Mouse (Mus musculus): ENCODE data around the gene Smyd3. TPM values are rescaled to one million over a fixed set of nuclear protein-coding genes. Genes with fewer than 3 reads are reported as not detected.

Gene Smyd3
- polyA plus RNA-seq, 1 experiment: 9.6 TPM

GRCm38 (mm10) chr1:179218061-179218460, 299.8 kb downstream of the Smyd3 start:
- 0 out of 2 replicates have a peak, but pooled peaks cover 2% of the 10 kb centered on the region for H3K4me1 ChIP-seq (replicated peaks; ENCODE audit: control insufficient read depth, insufficient read depth, low read length)
- no peaks in the 10 kb centered on the region for H3K36me3 ChIP-seq (ENCODE audit: control insufficient read depth, insufficient read depth, low read length)
- WGBS: 17% methylated on average over 5 of the region's 5 CpGs
- no peak for TF ChIP-seq CTCF (IDR thresholded peaks at IDR 0.05; ENCODE audit: borderline replicate concordance, control insufficient read depth, extremely low read depth, insufficient read depth, low read length, poor library complexity)
- TF ChIP-seq POLR2A (IDR thresholded peaks at IDR 0.05; ENCODE audit: control insufficient read depth, extremely low read depth, insufficient read depth, low read length, poor library complexity): no peak
- DNase-seq: no peak
- H3K27ac ChIP-seq (ENCODE audit: control insufficient read depth, insufficient read depth, low read length): no peak overlapping the region
- no peak overlapping the region for H3K4me3 ChIP-seq (ENCODE audit: control insufficient read depth, insufficient read depth, low read length)
- no peaks in the 10 kb centered on the region for H3K27me3 ChIP-seq (ENCODE audit: control insufficient read depth, insufficient read depth, low read length)

- H3K36me3 ChIP-seq (ENCODE audit: control insufficient read depth, insufficient read depth, low read length): no peaks in the 10 kb centered on the region
- 0 out of 2 replicates have a peak, but pooled peaks cover 2% of the 10 kb centered on the region for H3K4me1 ChIP-seq (replicated peaks; ENCODE audit: control insufficient read depth, insufficient read depth, low read length)
- H3K27me3 ChIP-seq (ENCODE audit: control insufficient read depth, insufficient read depth, low read length): no peaks in the 10 kb centered on the region
- TF ChIP-seq CTCF (IDR thresholded peaks at IDR 0.05; ENCODE audit: borderline replicate concordance, control insufficient read depth, extremely low read depth, insufficient read depth, low read length, poor library complexity): no peak
- TF ChIP-seq POLR2A (IDR thresholded peaks at IDR 0.05; ENCODE audit: control insufficient read depth, extremely low read depth, insufficient read depth, low read length, poor library complexity): no peak
- H3K27ac ChIP-seq (ENCODE audit: control insufficient read depth, insufficient read depth, low read length): no peak overlapping the region
- WGBS: 92% methylated on average over 4 of the region's 4 CpGs
- DNase-seq: no peak
- H3K4me3 ChIP-seq (ENCODE audit: control insufficient read depth, insufficient read depth, low read length): no peak overlapping the region
Measured at GRCm38 (mm10) chr1:179217036-179217435, 300.8 kb downstream of the Smyd3 start.

DNA sequence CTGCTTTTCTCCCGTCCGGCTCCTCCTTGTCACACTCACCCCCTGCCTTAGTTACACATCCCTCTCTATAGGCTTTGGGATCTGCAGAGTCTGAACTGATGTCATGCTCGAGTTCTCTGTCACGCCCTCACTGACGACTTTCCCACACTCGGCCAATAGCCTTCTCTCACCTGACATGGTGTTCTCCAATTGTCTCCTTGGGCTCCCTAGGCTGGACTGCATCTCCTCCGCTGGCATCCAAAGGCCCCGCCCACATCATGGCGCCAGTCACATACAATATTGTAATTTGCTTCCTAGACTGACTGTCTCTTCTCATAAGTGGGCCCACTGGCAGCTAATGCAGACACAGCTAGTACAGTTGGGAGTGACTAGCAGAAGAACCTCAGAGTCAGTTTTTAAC, 304.5 kb downstream of the Smyd3 start:
- no peak overlapping the region for H3K27ac ChIP-seq (ENCODE audit: control insufficient read depth, insufficient read depth, low read length)
- 96% methylated on average over 9 of the region's 9 CpGs for WGBS
- no peak for DNase-seq
- TF ChIP-seq POLR2A (IDR thresholded peaks at IDR 0.05; ENCODE audit: control insufficient read depth, extremely low read depth, insufficient read depth, low read length, poor library complexity) (no peak), CTCF (IDR thresholded peaks at IDR 0.05; ENCODE audit: borderline replicate concordance, control insufficient read depth, extremely low read depth, insufficient read depth, low read length, poor library complexity) (no peak)
- no peaks in the 10 kb centered on the region for H3K27me3 ChIP-seq (ENCODE audit: control insufficient read depth, insufficient read depth, low read length)
- no peaks in the 10 kb centered on the region for H3K36me3 ChIP-seq (ENCODE audit: control insufficient read depth, insufficient read depth, low read length)
- no peak overlapping the region for H3K4me3 ChIP-seq (ENCODE audit: control insufficient read depth, insufficient read depth, low read length)
- H3K4me1 ChIP-seq (replicated peaks; ENCODE audit: control insufficient read depth, insufficient read depth, low read length): 0 out of 2 replicates have a peak, but pooled peaks cover 2% of the 10 kb centered on the region

- no peak for TF ChIP-seq POLR2A (IDR thresholded peaks at IDR 0.05; ENCODE audit: control insufficient read depth, extremely low read depth, insufficient read depth, low read length, poor library complexity)
- no peak for TF ChIP-seq CTCF (IDR thresholded peaks at IDR 0.05; ENCODE audit: borderline replicate concordance, control insufficient read depth, extremely low read depth, insufficient read depth, low read length, poor library complexity)
- Histone ChIP-seq H3K27ac (ENCODE audit: control insufficient read depth, insufficient read depth, low read length) (no peak overlapping the region), H3K27me3 (ENCODE audit: control insufficient read depth, insufficient read depth, low read length) (no peaks in the 10 kb centered on the region), H3K4me1 (replicated peaks; ENCODE audit: control insufficient read depth, insufficient read depth, low read length) (no peaks in the 10 kb centered on the region), H3K36me3 (ENCODE audit: control insufficient read depth, insufficient read depth, low read length) (no peaks in the 10 kb centered on the region), H3K4me3 (ENCODE audit: control insufficient read depth, insufficient read depth, low read length) (no peak overlapping the region)
- DNase-seq: no peak
- WGBS: 79% methylated on average over 7 of the region's 7 CpGs
Measured at GRCm38 (mm10) chr1:179212295-179212694, 305.5 kb downstream of the Smyd3 start.

GRCm38 (mm10) chr1:179211313-179211712, 306.5 kb downstream of the Smyd3 start:
- DNase-seq: no peak
- Histone ChIP-seq H3K27me3 (ENCODE audit: control insufficient read depth, insufficient read depth, low read length) (no peaks in the 10 kb centered on the region), H3K36me3 (ENCODE audit: control insufficient read depth, insufficient read depth, low read length) (no peaks in the 10 kb centered on the region), H3K27ac (ENCODE audit: control insufficient read depth, insufficient read depth, low read length) (no peak overlapping the region), H3K4me3 (ENCODE audit: control insufficient read depth, insufficient read depth, low read length) (no peak overlapping the region), H3K4me1 (replicated peaks; ENCODE audit: control insufficient read depth, insufficient read depth, low read length) (no peaks in the 10 kb centered on the region)
- TF ChIP-seq POLR2A (IDR thresholded peaks at IDR 0.05; ENCODE audit: control insufficient read depth, extremely low read depth, insufficient read depth, low read length, poor library complexity) (no peak), CTCF (IDR thresholded peaks at IDR 0.05; ENCODE audit: borderline replicate concordance, control insufficient read depth, extremely low read depth, insufficient read depth, low read length, poor library complexity) (no peak)
- WGBS: 85% methylated on average over 4 of the region's 4 CpGs

- no peaks in the 10 kb centered on the region for H3K4me1 ChIP-seq (replicated peaks; ENCODE audit: control insufficient read depth, insufficient read depth, low read length)
- DNase-seq: no peak
- H3K27me3 ChIP-seq (ENCODE audit: control insufficient read depth, insufficient read depth, low read length): no peaks in the 10 kb centered on the region
- H3K27ac ChIP-seq (ENCODE audit: control insufficient read depth, insufficient read depth, low read length): no peak overlapping the region
- H3K36me3 ChIP-seq (ENCODE audit: control insufficient read depth, insufficient read depth, low read length): no peaks in the 10 kb centered on the region
- TF ChIP-seq CTCF (IDR thresholded peaks at IDR 0.05; ENCODE audit: borderline replicate concordance, control insufficient read depth, extremely low read depth, insufficient read depth, low read length, poor library complexity) (no peak), POLR2A (IDR thresholded peaks at IDR 0.05; ENCODE audit: control insufficient read depth, extremely low read depth, insufficient read depth, low read length, poor library complexity) (no peak)
- H3K4me3 ChIP-seq (ENCODE audit: control insufficient read depth, insufficient read depth, low read length): no peak overlapping the region
- WGBS: 96% methylated on average over 12 of the region's 12 CpGs
Measured at GRCm38 (mm10) chr1:179207846-179208595, 309.8 kb downstream of the Smyd3 start.

Data from thymus, adult 2 months (tissue).